8 mouse cellular contexts compared by ENCODE assay signal in genomic region chr9:48834541-48835411, GRCm38 (mm10). TPM values are rescaled to one million over a fixed set of nuclear protein-coding genes. Genes with fewer than 3 reads are reported as not detected.
DNase-seq lines count a peak whose midpoint lies in the region; ATAC-seq lines count a peak whose summit lies in the region.

No protein-coding gene starts in this region.

- ATAC-seq in embryonic facial prominence, embryonic 14.5 days (ENCODE audit: low read depth), result no peak
- peak; percentile 10; the same call in 1 of the 2 replicates for ATAC-seq in midbrain, embryonic 14.5 days (ENCODE audit: low FRiP score, low TSS enrichment)
- no peak for ATAC-seq in CD4-positive, CD25-positive, alpha-beta regulatory T cell, adult 4 months

- H3K4me3 ChIP-seq in heart, embryonic 10.5 days, result peak overlapping the region; percentile 69
- peak overlapping the region; percentile 61 for H3K4me3 ChIP-seq in embryonic facial prominence, embryonic 14.5 days (ENCODE audit: low read depth, low read length)
- peak overlapping the region; percentile 68 for H3K4me3 ChIP-seq in midbrain, embryonic 14.5 days (replicated peaks; ENCODE audit: low read depth, low read length)

- peak overlapping the region; percentile 63; the same call in 1 of the 2 replicates for H3K9ac ChIP-seq in embryonic facial prominence, embryonic 14.5 days (ENCODE audit: low read depth, low read length)
- peak overlapping the region; percentile 67 for H3K9ac ChIP-seq in midbrain, embryonic 14.5 days (replicated peaks; ENCODE audit: low read length)

- H3K4me2 ChIP-seq in embryonic facial prominence, embryonic 14.5 days (ENCODE audit: low read depth, low read length), result peak overlapping the region; percentile 96
- peak overlapping the region; percentile 99 for H3K4me2 ChIP-seq in midbrain, embryonic 14.5 days (ENCODE audit: low read length)

- peak overlapping the region; percentile 56 for H3K27ac ChIP-seq in heart, embryonic 10.5 days
- no peak overlapping the region for H3K27ac ChIP-seq in embryonic facial prominence, embryonic 14.5 days (replicated peaks; ENCODE audit: low read depth, low read length)
- H3K27ac ChIP-seq in midbrain, embryonic 14.5 days (replicated peaks; ENCODE audit: low read depth, low read length), result peak overlapping the region; percentile 70; the same call in 1 of the 2 replicates

- peaks cover 3% of the 10 kb centered on the region; the same call in 1 of the 2 replicates for H3K36me3 ChIP-seq in heart, embryonic 10.5 days
- H3K36me3 ChIP-seq in embryonic facial prominence, embryonic 14.5 days (ENCODE audit: control insufficient read depth, insufficient read depth, low read length), result no peaks in the 10 kb centered on the region
- H3K36me3 ChIP-seq in midbrain, embryonic 14.5 days (ENCODE audit: control insufficient read depth, insufficient read depth, low read length), result no peaks in the 10 kb centered on the region

- peaks cover 34% of the 10 kb centered on the region for H3K4me1 ChIP-seq in heart, embryonic 10.5 days
- H3K4me1 ChIP-seq in embryonic facial prominence, embryonic 14.5 days (ENCODE audit: control insufficient read depth, insufficient read depth, low read length), result peaks cover 11% of the 10 kb centered on the region
- peaks cover 26% of the 10 kb centered on the region; the same call in 1 of the 2 replicates for H3K4me1 ChIP-seq in midbrain, embryonic 14.5 days (ENCODE audit: control insufficient read depth, insufficient read depth, low read length)

- 1% methylated on average over 65 of the region's 65 CpGs for WGBS in heart, embryonic 10.5 days
- WGBS in embryonic facial prominence, embryonic 14.5 days, result under 1% methylated on average over 41 of the region's 65 CpGs
- under 1% methylated on average over 65 of the region's 65 CpGs for WGBS in midbrain, embryonic 14.5 days

- DNase-seq in heart, embryonic 10.5 days (ENCODE audit: low spot score), result no peak
- DNase-seq in heart, adult 8-10 months (ENCODE audit: low spot score), result no peak
- peak; percentile 13 for DNase-seq in WW6 (ENCODE audit: low read depth, low spot score)
- DNase-seq in embryonic facial prominence, embryonic 14.5 days (ENCODE audit: low spot score), result peak; percentile 39
- DNase-seq in heart, postnatal 4 days, result peak; percentile 57
- peak; percentile 41 to 53 for DNase-seq in layer of hippocampus, postnatal 25 days (ENCODE audit: extremely low spot score in 1 of 2, low spot score in 1 of 2)
- peak; percentile 82 for DNase-seq in midbrain, embryonic 14.5 days

- H3K27me3 ChIP-seq in heart, embryonic 10.5 days (ENCODE audit: insufficient read depth, poor library complexity, severe bottlenecking), result peaks cover 99% of the 10 kb centered on the region
- peaks cover 70% of the 10 kb centered on the region for H3K27me3 ChIP-seq in embryonic facial prominence, embryonic 14.5 days (replicated peaks; ENCODE audit: control insufficient read depth, insufficient read depth, low read length)
- H3K27me3 ChIP-seq in midbrain, embryonic 14.5 days (ENCODE audit: control insufficient read depth, insufficient read depth, low read length), result peaks cover 11% of the 10 kb centered on the region

- no peaks in the 10 kb centered on the region for H3K9me3 ChIP-seq in heart, embryonic 10.5 days
- H3K9me3 ChIP-seq in embryonic facial prominence, embryonic 14.5 days (ENCODE audit: control insufficient read depth, low read length), result no peaks in the 10 kb centered on the region
- H3K9me3 ChIP-seq in midbrain, embryonic 14.5 days (ENCODE audit: control insufficient read depth, low read length), result no peaks in the 10 kb centered on the region

RNA-seq across cellular contexts. Expression of gene Zbtb16, which starts 1.2 kb away (rescaled TPM):
- 2.6 and 3.1 TPM in 2 replicates for polyA plus RNA-seq in heart, embryonic 10.5 days (2016; fragmentation: Nextera tagmentation; extraction: Ambion mirVana)
- total RNA-seq in heart, adult 8-10 months (2022), result 100 to 1,000 TPM; 105 to 204 (median 152) TPM
- polyA plus RNA-seq in embryonic facial prominence, embryonic 14.5 days (2014; fragmentation: Nextera tagmentation; extraction: Ambion mirVana), result 2.2 and 4.1 TPM in 2 replicates
- total RNA-seq in heart, postnatal 4 days (2021), result 10 to 100 TPM; 24.0 to 24.7 TPM
- 100 to 1,000 TPM; 103 TPM for total RNA-seq in layer of hippocampus, postnatal 25 days (2021)
- 6.0 and 7.0 TPM in 2 replicates for polyA plus RNA-seq in midbrain, embryonic 14.5 days (2014; fragmentation: Nextera tagmentation; extraction: Ambion mirVana)
- polyA plus RNA-seq in CD4-positive, CD25-positive, alpha-beta regulatory T cell, adult 4 months (2017; shearing (Covaris generic)), result not detected

Comparison
In these comparisons a context has a peak if more than half of its experiments do, and no peak if none do; other contexts are left out.
1. DNase-seq: peak in WW6 (single experiment), embryonic facial prominence, embryonic 14.5 days (single experiment), heart, postnatal 4 days (single experiment), layer of hippocampus, postnatal 25 days (2 of 2) and midbrain, embryonic 14.5 days (single experiment); none in heart, embryonic 10.5 days (single experiment) and heart, adult 8-10 months (single experiment).
2. Peak in every context shown above with its lines, with median percentiles within 50 percentile points of each other: H3K4me3 ChIP-seq.